Comparison of ENCODE assay signal across 22 mouse cellular contexts in genomic region chr1:188313303-188313702, GRCm38 (mm10). TPM values are rescaled to one million over a fixed set of nuclear protein-coding genes. Genes with fewer than 3 reads are reported as not detected.
"Had no signal": no experiment of that assay in that cellular context is flagged by ENCODE, and none has a peak within 500 bp of the region (broad histone marks: within the 10 kb centered on the region; RNA-seq: fewer than 3 reads in every experiment).

No protein-coding gene starts in this region.

- H3K4me3 ChIP-seq: midbrain, embryonic 10.5 days; midbrain, embryonic 12.5 days; myocyte; neural tube, embryonic 13.5 days; neural tube, embryonic 15.5 days had no signal

- H3K4me2 ChIP-seq: lung, embryonic 14.5 days; midbrain, embryonic 12.5 days; neural tube, embryonic 13.5 days; neural tube, embryonic 15.5 days had no signal

- DNase-seq: lung, adult 18-20 months; lung, embryonic 14.5 days; lung, postnatal 10 days; lung, postnatal 4 days; midbrain, embryonic 14.5 days; retina, postnatal 1 day; right cerebral cortex, adult 18-20 months; right cerebral cortex, postnatal 25 days; right cerebral cortex, postnatal 4 days; spleen, adult 18-20 months; thymus, adult 2 months; thymus, postnatal 25 days; thymus, postnatal 4 days had no signal

- H3K9ac ChIP-seq: lung, embryonic 14.5 days; midbrain, embryonic 12.5 days; neural tube, embryonic 13.5 days; neural tube, embryonic 15.5 days had no signal

- H3K27me3 ChIP-seq: midbrain, embryonic 12.5 days; neural tube, embryonic 13.5 days; neural tube, embryonic 15.5 days had no signal

- H3K36me3 ChIP-seq: midbrain, embryonic 10.5 days; midbrain, embryonic 12.5 days; neural tube, embryonic 13.5 days; neural tube, embryonic 15.5 days had no signal

- H3K4me1 ChIP-seq: midbrain, embryonic 10.5 days; midbrain, embryonic 12.5 days; neural tube, embryonic 13.5 days; neural tube, embryonic 15.5 days had no signal

- H3K27ac ChIP-seq: midbrain, embryonic 10.5 days; midbrain, embryonic 12.5 days; neural tube, embryonic 13.5 days; neural tube, embryonic 15.5 days had no signal

- ATAC-seq: midbrain, embryonic 16.5 days had no signal

- H3K9me3 ChIP-seq: midbrain, embryonic 10.5 days; midbrain, embryonic 12.5 days; neural tube, embryonic 13.5 days; neural tube, embryonic 15.5 days had no signal

RNA-seq across cellular contexts. Expression of gene Ush2a, which starts 51.5 kb away (rescaled TPM):
- polyA plus RNA-seq: lung, embryonic 14.5 days; myocyte; small intestine, adult 2 months; stomach, embryonic 14.5 days; stomach, embryonic 16.5 days had no signal
